18 mouse cellular contexts compared by ENCODE assay signal in the genomic region with DNA sequence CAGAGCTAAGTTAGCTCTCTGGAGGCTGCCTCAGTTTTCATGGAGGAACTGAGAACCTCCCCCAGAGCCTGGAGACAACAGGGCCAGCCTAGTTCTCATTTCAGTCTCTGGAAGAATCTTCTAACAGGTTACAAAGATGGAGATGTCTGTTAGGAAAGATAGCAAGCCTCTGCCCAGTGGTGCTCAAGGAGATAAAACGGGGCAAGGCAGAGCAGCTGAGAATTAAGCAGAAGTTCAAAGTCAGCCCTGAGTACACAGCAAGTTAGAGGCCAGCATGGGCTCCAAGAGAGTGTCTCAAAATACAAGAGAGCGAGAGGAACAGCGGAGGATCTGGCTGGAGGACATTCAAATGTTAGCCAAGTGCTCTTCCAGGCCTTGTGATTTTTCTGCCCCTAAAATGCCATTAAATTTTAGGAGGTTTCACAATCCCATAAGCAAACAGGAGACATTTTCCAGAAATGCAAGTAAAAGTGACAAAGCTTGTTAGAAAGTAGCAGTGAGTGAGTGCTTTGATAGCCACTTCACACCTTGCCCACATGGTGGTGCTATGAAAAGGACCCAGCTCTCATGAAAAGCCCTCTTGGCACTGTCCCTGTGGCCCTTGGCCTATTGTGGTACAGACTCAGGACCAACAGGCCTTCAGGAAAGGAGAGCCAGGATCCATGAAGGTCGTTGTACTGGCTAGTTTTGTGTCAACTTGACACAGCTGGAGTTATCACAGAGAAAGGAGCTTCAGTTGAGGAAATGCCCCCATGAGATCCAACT. TPM values are rescaled to one million over a fixed set of nuclear protein-coding genes. Genes with fewer than 3 reads are reported as not detected.
DNase-seq lines count a peak whose midpoint lies in the region; ATAC-seq and TF ChIP-seq lines count a peak whose summit lies in the region.
"Not testable (repeated sequence)": the region's sequence is repeated elsewhere in the genome, so short reads cannot be mapped to it uniquely, and the experiment has no call there.
"Had no signal": no experiment of that assay in that cellular context is flagged by ENCODE, and none has a peak within 500 bp of the region (broad histone marks: within the 10 kb centered on the region; RNA-seq: fewer than 3 reads in every experiment).

No protein-coding gene starts in this region.

- not testable (repeated sequence) for H3K9me3 ChIP-seq in forebrain, postnatal 0 days (ENCODE audit: low read length); liver, embryonic 13.5 days (replicated peaks)

- H3K4me3 ChIP-seq in forebrain, postnatal 0 days (ENCODE audit: low read depth, low read length); kidney, adult 2 months (ENCODE audit: insufficient read depth, low read depth, low read length); liver, embryonic 13.5 days (replicated peaks): not testable (repeated sequence)

- TF ChIP-seq CTCF in forebrain, postnatal 0 days (IDR thresholded peaks at IDR 0.05; ENCODE audit: low read depth): peak; percentile 47
- peak; percentile 33; the same call in 1 of the 2 replicates for TF ChIP-seq CTCF in kidney, adult 2 months (conservative IDR thresholded peaks at IDR 0.05; ENCODE audit: insufficient read depth, insufficient read length, low read depth, low read length)

- not testable (repeated sequence) for H3K4me2 ChIP-seq in forebrain, postnatal 0 days (ENCODE audit: low read depth); liver, embryonic 13.5 days

- DNase-seq in 3T3-L1 (ENCODE audit: low read depth, low spot score) (peak; percentile 51), NIH3T3 (ENCODE audit: low read depth) (peak; percentile 48)
- DNase-seq in forebrain, postnatal 0 days; liver, embryonic 13.5 days: not testable (repeated sequence)
- peak; percentile 72 for DNase-seq in kidney, adult 2 months
- DNase-seq in kidney, postnatal 25 days: peak; percentile 53 to 73
- DNase-seq in lung, postnatal 10 days: peak; percentile 20

- H3K9ac ChIP-seq in forebrain, postnatal 0 days; liver, embryonic 13.5 days: not testable (repeated sequence)

- H3K27ac ChIP-seq in forebrain, postnatal 0 days (ENCODE audit: low read depth, low read length); kidney, adult 2 months (ENCODE audit: insufficient read depth, low read depth, low read length); liver, embryonic 13.5 days: not testable (repeated sequence)

- not testable (repeated sequence) for TF ChIP-seq POLR2A in kidney, adult 2 months (IDR thresholded peaks at IDR 0.05; ENCODE audit: low read depth, low read length)

- H3K27me3 ChIP-seq in forebrain, postnatal 0 days (ENCODE audit: insufficient read depth, low read length); kidney, adult 2 months (replicated peaks; ENCODE audit: control insufficient read depth, insufficient read depth, low read length): not testable (repeated sequence)
- peaks cover 14% of the 10 kb centered on the region for H3K27me3 ChIP-seq in liver, embryonic 13.5 days

- not testable (repeated sequence) for ATAC-seq in forebrain, postnatal 0 days
- peak; percentile 64; the same call in 1 of the 2 replicates for ATAC-seq in liver, embryonic 13.5 days (ENCODE audit: low read depth)

- WGBS in forebrain, postnatal 0 days: 77% methylated on average over 4 of the region's 4 CpGs
- WGBS in kidney, adult 2 months: 73% methylated on average over 4 of the region's 4 CpGs
- WGBS in liver, embryonic 13.5 days (ENCODE audit: insufficient replicate concordance): 57% methylated on average over 4 of the region's 4 CpGs

- H3K36me3 ChIP-seq in forebrain, postnatal 0 days (ENCODE audit: insufficient read depth); kidney, adult 2 months (ENCODE audit: control insufficient read depth, insufficient read depth, low read length); liver, embryonic 13.5 days: not testable (repeated sequence)

- not testable (repeated sequence) for H3K4me1 ChIP-seq in forebrain, postnatal 0 days (ENCODE audit: insufficient read depth); kidney, adult 2 months (ENCODE audit: control insufficient read depth, insufficient read depth, low read length)
- H3K4me1 ChIP-seq in liver, embryonic 13.5 days (replicated peaks): peaks cover 14% of the 10 kb centered on the region

RNA-seq across cellular contexts. Expression of a gene that starts 20.7 kb away (rescaled TPM):
- 34.3 and 52.0 TPM in 2 replicates for total RNA-seq in forebrain, postnatal 0 days (2014; rRNA removed)
- 38.4 and 49.5 TPM in 2 replicates for polyA plus RNA-seq in forebrain, postnatal 0 days (2015; fragmentation: Nextera tagmentation; extraction: Ambion mirVana)
- 65.7 and 79.7 TPM in 2 replicates for polyA plus RNA-seq in kidney, adult 2 months (2012; rRNA removed)
- 29.5 and 30.7 TPM in 2 replicates for polyA plus RNA-seq in liver, embryonic 13.5 days (2015; fragmentation: Nextera tagmentation; extraction: Ambion mirVana)

RNA-seq across cellular contexts. Expression of a gene that starts 29.0 kb away (rescaled TPM):
- 25.7 and 41.6 TPM in 2 replicates for total RNA-seq in forebrain, postnatal 0 days (2014; rRNA removed)
- polyA plus RNA-seq in forebrain, postnatal 0 days (2015; fragmentation: Nextera tagmentation; extraction: Ambion mirVana): 28.8 and 41.0 TPM in 2 replicates
- polyA plus RNA-seq in kidney, adult 2 months (2012; rRNA removed): 62.8 and 79.7 TPM in 2 replicates
- 0.08 TPM in 1 of 2 replicates, not detected in the other for polyA plus RNA-seq in liver, embryonic 13.5 days (2015; fragmentation: Nextera tagmentation; extraction: Ambion mirVana)
- total RNA-seq: adrenal gland, postnatal 36 days; G1E; gastrocnemius, postnatal 14 days; heart, postnatal 10 days had no signal
- polyA plus RNA-seq: CD4-positive, CD25-positive, alpha-beta regulatory T cell, adult 4 months; G1E; heart, embryonic 11.5 days; hindbrain, embryonic 16.5 days; large intestine, adult 2 months; lung, embryonic 15.5 days; neural tube, embryonic 15.5 days; stomach, embryonic 14.5 days had no signal

Comparison
In these comparisons a context has a peak if more than half of its experiments do, and no peak if none do; other contexts are left out.
1. RNA of a gene that starts 29.0 kb away (polyA plus RNA-seq): 62.8 to 79.7 TPM in kidney, adult 2 months and 28.8 to 41.0 TPM in forebrain, postnatal 0 days; 0.08 TPM in liver, embryonic 13.5 days; every median in the first group is over 10 times any median in the second.